Mouse (Mus musculus) ovary, postnatal 36 days (tissue): ENCODE measurements around the gene Kat2b.
A peak's percentile ranks its signal among the peaks of the same experiment; 100 is the strongest.
"Not testable (repeated sequence)": the region's sequence is repeated elsewhere in the genome, so short reads cannot be mapped to it uniquely, and the experiment has no call there.

Experiments used
- DNase-seq: peaks from one replicate; pipeline ENCODE4 v3.0.0; 2022; ENCODE audit warnings: low spot score, mixed read lengths

Kat2b gene

GRCm38 (mm10) chr17:53661056-53661840 is 94.6 kb downstream of the Kat2b start:
- no peak for DNase-seq

GRCm38 (mm10) chr17:53664267-53664666 is 97.6 kb downstream of the Kat2b start:
- no peak for DNase-seq

GRCm38 (mm10) chr17:53664703-53665382 is 98.2 kb downstream of the Kat2b start:
- DNase-seq = no peak

- no peak for DNase-seq
These were observed 103.8 kb downstream of the Kat2b start for GRCm38 (mm10) chr17:53670453-53670852.

- DNase-seq = no peak
These were observed 112.1 kb downstream of the Kat2b start for GRCm38 (mm10) chr17:53678716-53679115.

GRCm38 (mm10) chr17:53688321-53688720 is 121.7 kb downstream of the Kat2b start:
- DNase-seq = no peak

- DNase-seq = peak; percentile 97
These were observed 122.5 kb downstream of the Kat2b start, which contains the start of gene Sgo1 for GRCm38 (mm10) chr17:53688877-53689802. Gene Sgo1 (minus strand): TSS chr17:53689333.

GRCm38 (mm10) chr17:53689946-53690345 is 123.3 kb downstream of the Kat2b start:
- DNase-seq = no peak

- peak; percentile 10 for DNase-seq
These were observed 127.4 kb downstream of the Kat2b start for GRCm38 (mm10) chr17:53694039-53694438.

- DNase-seq = not testable (repeated sequence)
These were observed 130.9 kb downstream of the Kat2b start for GRCm38 (mm10) chr17:53697521-53697920.

- DNase-seq = no peak
These were observed 147.8 kb downstream of the Kat2b start for GRCm38 (mm10) chr17:53714453-53714852.

- not testable (repeated sequence) for DNase-seq
These were observed 148.5 kb downstream of the Kat2b start for GRCm38 (mm10) chr17:53715161-53715560.

GRCm38 (mm10) chr17:53718474-53718873 is 151.8 kb downstream of the Kat2b start:
- DNase-seq = no peak

- DNase-seq = not testable (repeated sequence)
These were observed 152.3 kb downstream of the Kat2b start for GRCm38 (mm10) chr17:53718916-53719315.
